ENCODE assay signal across 16 mouse cellular contexts in genomic region chr13:91274131-91274530, GRCm38 (mm10). TPM values are rescaled to one million over a fixed set of nuclear protein-coding genes. Genes with fewer than 3 reads are reported as not detected.
DNase-seq lines count a peak whose midpoint lies in the region; TF ChIP-seq lines count a peak whose summit lies in the region.
"Had no signal": no experiment of that assay in that cellular context is flagged by ENCODE, and none has a peak within 500 bp of the region (broad histone marks: within the 10 kb centered on the region; RNA-seq: fewer than 3 reads in every experiment).

No protein-coding gene starts in this region.

- H3K27ac ChIP-seq in layer of hippocampus, adult 2 months, result 0 out of 2 replicates have a peak overlapping the region, but pooled peaks have one; percentile 39
- H3K27ac ChIP-seq: heart, embryonic 13.5 days; kidney, embryonic 15.5 days; liver, embryonic 12.5 days; macrophage; midbrain, embryonic 12.5 days had no signal

- peak; percentile 21 to 71 for DNase-seq in layer of hippocampus, adult 2 months (ENCODE audit: low spot score in 2 of 2)
- DNase-seq in layer of hippocampus, adult 9-10 months (ENCODE audit: low spot score), result no peak
- DNase-seq in adipocyte (ENCODE audit: low spot score), result peak; percentile 3
- DNase-seq in frontal cortex, adult 2 months (ENCODE audit: extremely low spot score in 1 of 2, low spot score in 1 of 2), result peak; percentile 50 to 66
- peak; percentile 13 to 87 for DNase-seq in left cerebral cortex, postnatal 25 days (ENCODE audit: low spot score in 2 of 2)
- DNase-seq in urinary bladder, postnatal 25 days (ENCODE audit: low spot score), result no peak
- no peak for DNase-seq in thymus, postnatal 10 days (ENCODE audit: low spot score in 2 of 2)
- no peak for DNase-seq in urinary bladder, postnatal 10 days (ENCODE audit: low spot score)
- DNase-seq: adrenal gland, adult 8-10 months; thymus, postnatal 14 days had no signal

- H3K4me3 ChIP-seq in layer of hippocampus, adult 2 months, result no peak overlapping the region
- H3K4me3 ChIP-seq: heart, embryonic 13.5 days; kidney, embryonic 15.5 days; limb, embryonic 10.5 days; liver, embryonic 12.5 days; midbrain, embryonic 12.5 days had no signal

- no peak for TF ChIP-seq CTCF in layer of hippocampus, adult 2 months (conservative IDR thresholded peaks at IDR 0.05)

- intact Hi-C loops in left cerebral cortex, postnatal 25 days (cut with DNase I), result no loop called here

RNA-seq across cellular contexts. Expression of gene Atg10, which starts 50.4 kb away (rescaled TPM):
- 10 to 100 TPM; 15.3 to 17.2 TPM for total RNA-seq in layer of hippocampus, adult 2 months (2021)
- 11.2 and 12.1 TPM in 2 replicates for polyA plus RNA-seq in frontal cortex, adult 2 months (2012; rRNA removed)
- total RNA-seq in left cerebral cortex, postnatal 25 days (2021), result 10 to 100 TPM; 14.3 TPM

Comparison
In these comparisons a context has a peak if more than half of its experiments do, and no peak if none do; other contexts are left out.
1. DNase-seq: peak in layer of hippocampus, adult 2 months (2 of 2), adipocyte (single experiment), frontal cortex, adult 2 months (2 of 2) and left cerebral cortex, postnatal 25 days (2 of 2); none in layer of hippocampus, adult 9-10 months (single experiment), urinary bladder, postnatal 25 days (single experiment), thymus, postnatal 10 days (0 of 2) and urinary bladder, postnatal 10 days (single experiment).